Mouse (Mus musculus) lung, postnatal 0 days (tissue): Measurements from ENCODE around the gene Usp15.

ENCODE experiments used
- CTCF ChIP-seq: IDR thresholded peaks from 2 replicates; pipeline ENCODE4 v1.5.1; 2016; ENCODE audit warnings: antibody characterized with exemption, mild to moderate bottlenecking
- EP300 ChIP-seq: IDR thresholded peaks from 2 replicates; pipeline ENCODE4 v1.6.1; 2016; ENCODE audit warnings: antibody characterized with exemption, mild to moderate bottlenecking, control low read depth

GRCm38 (mm10) chr10:123160508-123160907 lies 36.3 kb downstream of the Usp15 start:
- TF ChIP-seq CTCF (no peak), EP300 (no peak)
